Mouse (Mus musculus) E14TG2a.4 (cell line): ENCODE data around the gene Galnt15.

Experiments used
- CTCF ChIP-seq: conservative IDR thresholded peaks from 2 replicates; pipeline ENCODE4 v1.5.1; 2014; ENCODE audit warnings: low read length
- NANOG ChIP-seq: IDR thresholded peaks from 2 replicates; pipeline ENCODE4 v1.6.1; 2014; ENCODE audit warnings: borderline replicate concordance, low read length, mixed read lengths

DNA sequence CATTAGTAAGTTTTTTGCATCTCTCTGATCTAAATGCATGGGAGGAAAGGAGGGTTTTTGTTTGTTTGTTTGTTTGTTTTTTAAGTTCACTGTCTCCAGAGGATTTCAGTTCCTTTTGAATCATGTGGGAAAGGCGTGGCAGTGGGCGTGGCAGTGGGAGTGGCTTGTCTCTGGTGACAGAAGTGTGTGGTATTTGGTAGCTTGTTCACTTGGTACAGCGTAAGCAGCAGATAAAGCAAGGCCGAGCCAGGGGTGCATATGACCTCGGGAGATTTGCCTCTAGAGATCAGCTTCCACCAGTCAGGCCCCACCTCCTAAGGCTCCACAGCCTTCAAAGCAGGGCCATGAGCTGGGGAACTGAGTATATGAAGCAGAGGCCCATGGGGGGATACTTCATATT is 25.1 kb downstream of the Galnt15 start:
- TF ChIP-seq CTCF (no peak), NANOG (no peak)
